Mouse (Mus musculus) embryonic facial prominence, embryonic 13.5 days (tissue): Measurements from ENCODE around the gene Amotl1. TPM values are rescaled to one million over a fixed set of nuclear protein-coding genes. Genes with fewer than 3 reads are reported as not detected.

ENCODE experiments used
- ATAC-seq: fragments of 200-750 bp; cut with Nextera tagmentation; 2 replicates; pipeline ENCODE4 v1.8.0; 2017; ENCODE audit warnings: low read depth; ENCODE audit not compliant: insufficient number of reproducible peaks, insufficient read depth, low FRiP score, low TSS enrichment
- H3K27ac ChIP-seq: fragments of 300-500 bp; sonication (generic); 2 replicates; pipeline ENCODE4 v1.5.1; 2015; ENCODE audit warnings: moderate library complexity, mild to moderate bottlenecking, inconsistent platforms
- H3K27me3 ChIP-seq: fragments of 300-500 bp; sonication (generic); 2 replicates; pipeline ENCODE4 v1.6.1; 2015; ENCODE audit warnings: mild to moderate bottlenecking, inconsistent platforms
- H3K36me3 ChIP-seq: fragments of 300-500 bp; sonication (generic); 2 replicates; pipeline ENCODE4 v1.6.1; 2015; ENCODE audit warnings: mild to moderate bottlenecking, inconsistent platforms
- H3K4me1 ChIP-seq: fragments of 300-500 bp; sonication (generic); 2 replicates; pipeline ENCODE4 v1.6.1; 2015; ENCODE audit warnings: inconsistent platforms
- H3K4me2 ChIP-seq: fragments of 300-500 bp; sonication (generic); 2 replicates; pipeline ENCODE4 v1.6.1; 2015; ENCODE audit warnings: moderate library complexity, mild to moderate bottlenecking, inconsistent platforms
- H3K4me3 ChIP-seq: fragments of 300-500 bp; sonication (generic); 2 replicates; pipeline ENCODE4 v1.5.1; 2015; ENCODE audit warnings: mild to moderate bottlenecking, inconsistent platforms
- H3K9ac ChIP-seq: fragments of 300-500 bp; sonication (generic); 2 replicates; pipeline ENCODE4 v1.6.1; 2015; ENCODE audit warnings: mild to moderate bottlenecking, inconsistent platforms
- H3K9me3 ChIP-seq: fragments of 300-500 bp; sonication (generic); 2 replicates; pipeline ENCODE4 v1.6.1; 2016; ENCODE audit warnings: inconsistent platforms
- whole genome bisulfite sequencing: fragments of 180-500 bp; shearing (Covaris S2); methylation state at CpG from one replicate; pipeline ENCODE4 v1.1.7; 2015; ENCODE audit warnings: mixed read lengths; 5-methylcytosine and 5-hydroxymethylcytosine counted together
- polyA plus RNA-seq: library from polyadenylated mRNA; unstranded; fragments of >200 nt; fragmentation: Nextera tagmentation; extraction: Ambion mirVana; gene quantifications from 2 replicates; pipeline ENCODE4 v1.2.1, GENCODE M21; 2015

The Amotl1 gene
- polyA plus RNA-seq, 1 experiment from 2014 or later = 35.4 TPM

- Histone ChIP-seq H3K4me3 (no peak overlapping the region), H3K36me3 (peaks cover 77% of the 10 kb centered on the region), H3K27me3 (no peaks in the 10 kb centered on the region), H3K9ac (no peak overlapping the region), H3K27ac (no peak overlapping the region; the same call in 1 of the 2 replicates), H3K9me3 (no peaks in the 10 kb centered on the region), H3K4me1 (no peaks in the 10 kb centered on the region), H3K4me2 (no peak overlapping the region)
- no peak for ATAC-seq
- WGBS = 83% methylated on average over 4 of the region's 4 CpGs
Measured at GRCm38 (mm10) chr9:14569175-14569975, 75.5 kb downstream of the Amotl1 start.

GRCm38 (mm10) chr9:14568487-14568886 is 76.4 kb downstream of the Amotl1 start:
- Histone ChIP-seq H3K9me3 (no peaks in the 10 kb centered on the region), H3K4me3 (no peak overlapping the region), H3K9ac (no peak overlapping the region), H3K36me3 (peaks cover 79% of the 10 kb centered on the region), H3K27ac (no peak overlapping the region), H3K4me2 (no peak overlapping the region), H3K27me3 (no peaks in the 10 kb centered on the region), H3K4me1 (no peaks in the 10 kb centered on the region)
- no peak for ATAC-seq
- 64% methylated on average over 2 of the region's 2 CpGs for WGBS

DNA sequence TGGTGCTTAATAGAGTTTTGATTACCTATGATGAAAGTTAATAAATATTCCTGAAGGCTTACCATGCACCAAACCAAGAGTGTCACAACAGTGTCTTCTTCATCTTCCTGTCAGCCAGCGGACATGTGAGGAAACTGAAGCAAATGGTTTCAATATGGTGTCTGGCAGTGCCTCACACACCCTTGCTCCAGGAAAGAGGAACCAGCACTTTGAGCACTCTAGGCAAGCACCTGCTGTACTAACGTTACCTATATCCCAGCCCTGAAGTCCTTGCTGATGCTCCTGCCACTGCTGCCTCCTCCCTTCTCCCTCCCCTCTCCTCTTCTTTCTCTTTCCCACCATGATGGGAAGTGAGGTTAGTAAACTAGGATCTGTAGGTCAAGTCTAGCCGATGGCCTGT is 80.4 kb downstream of the Amotl1 start:
- no peaks in the 10 kb centered on the region for H3K4me1 ChIP-seq
- peaks cover 83% of the 10 kb centered on the region for H3K36me3 ChIP-seq

DNA sequence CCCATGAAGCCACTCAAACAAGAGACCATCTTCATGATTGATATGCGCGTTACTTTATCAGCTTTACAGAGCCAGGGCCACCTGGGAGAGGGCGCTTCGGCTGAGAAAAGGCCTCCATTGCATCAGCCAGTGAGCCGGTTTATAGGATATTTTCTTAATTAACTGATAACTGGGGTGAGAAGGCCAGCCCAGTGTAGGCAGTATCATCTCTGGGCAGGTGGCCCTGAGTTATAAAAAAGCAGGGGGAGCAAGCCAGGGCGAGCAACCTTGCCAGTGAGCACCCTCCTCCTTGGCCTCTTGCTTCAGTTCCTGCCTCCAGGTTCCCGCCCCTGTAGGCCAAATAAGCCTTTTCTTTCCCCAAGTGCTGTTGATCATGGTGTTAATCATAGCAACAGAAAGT is 81.5 kb downstream of the Amotl1 start:
- peaks cover 80% of the 10 kb centered on the region for H3K36me3 ChIP-seq
- no peaks in the 10 kb centered on the region for H3K27me3 ChIP-seq
- WGBS = 89% methylated on average over 7 of the region's 7 CpGs
- no peak overlapping the region for H3K9ac ChIP-seq
- ATAC-seq = no peak
- no peak overlapping the region for H3K27ac ChIP-seq
- no peak overlapping the region for H3K4me2 ChIP-seq
- no peak overlapping the region for H3K4me3 ChIP-seq
- no peaks in the 10 kb centered on the region for H3K4me1 ChIP-seq
- H3K9me3 ChIP-seq = no peaks in the 10 kb centered on the region

More for the DNA sequence above, 80.4 kb downstream of the Amotl1 start:
- Histone ChIP-seq H3K9ac (no peak overlapping the region), H3K27ac (no peak overlapping the region), H3K4me3 (no peak overlapping the region), H3K27me3 (no peaks in the 10 kb centered on the region), H3K4me2 (no peak overlapping the region), H3K9me3 (no peaks in the 10 kb centered on the region)
- no peak for ATAC-seq
- 82% methylated on average over 3 of the region's 3 CpGs for WGBS

GRCm38 (mm10) chr9:14560545-14560944 is 84.3 kb downstream of the Amotl1 start:
- no peak for ATAC-seq
- no peak overlapping the region for H3K27ac ChIP-seq
- peaks cover 94% of the 10 kb centered on the region for H3K36me3 ChIP-seq

GRCm38 (mm10) chr9:14559996-14560395 is 84.9 kb downstream of the Amotl1 start:
- H3K9ac ChIP-seq = no peak overlapping the region
- no peak overlapping the region for H3K27ac ChIP-seq
- no peak overlapping the region for H3K4me3 ChIP-seq
- 83% methylated on average over 9 of the region's 9 CpGs for WGBS
- no peaks in the 10 kb centered on the region for H3K4me1 ChIP-seq
- ATAC-seq = 0 out of 2 replicates have a peak, but pooled peaks have one; percentile 24
- no peaks in the 10 kb centered on the region for H3K27me3 ChIP-seq
- H3K36me3 ChIP-seq = peaks cover 95% of the 10 kb centered on the region
- no peaks in the 10 kb centered on the region for H3K9me3 ChIP-seq
- H3K4me2 ChIP-seq = no peak overlapping the region

More at GRCm38 (mm10) chr9:14560545-14560944, 84.3 kb downstream of the Amotl1 start:
- 86% methylated on average over 4 of the region's 4 CpGs for WGBS
- no peak overlapping the region for H3K4me3 ChIP-seq
- H3K4me1 ChIP-seq = no peaks in the 10 kb centered on the region
- H3K9ac ChIP-seq = no peak overlapping the region
- H3K9me3 ChIP-seq = no peaks in the 10 kb centered on the region
- H3K27me3 ChIP-seq = no peaks in the 10 kb centered on the region
- H3K4me2 ChIP-seq = no peak overlapping the region

DNA sequence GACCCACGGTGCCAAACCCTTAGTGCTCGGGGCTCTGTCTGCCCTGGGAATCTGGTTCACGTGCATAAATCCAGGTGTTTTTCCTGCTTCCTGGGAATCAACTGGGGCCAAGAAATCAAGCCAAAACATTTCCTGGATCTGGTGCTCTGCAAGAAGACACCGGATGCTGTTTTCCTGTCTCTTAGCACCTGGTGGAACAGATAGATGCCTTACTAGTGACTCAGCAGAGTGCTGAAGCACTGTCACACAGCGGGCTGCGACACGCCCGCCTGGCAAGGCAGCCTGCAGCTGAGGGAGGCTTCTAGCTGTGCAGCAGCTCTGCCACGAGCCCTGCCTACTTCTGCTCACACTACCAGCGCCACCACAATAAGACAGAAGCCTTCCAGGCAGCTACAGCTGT is 85.4 kb downstream of the Amotl1 start:
- H3K27me3 ChIP-seq = no peaks in the 10 kb centered on the region
- peaks cover 95% of the 10 kb centered on the region for H3K36me3 ChIP-seq
- H3K9me3 ChIP-seq = no peaks in the 10 kb centered on the region
- no peaks in the 10 kb centered on the region for H3K4me1 ChIP-seq
- no peak overlapping the region for H3K4me2 ChIP-seq
- H3K4me3 ChIP-seq = no peak overlapping the region
- WGBS = 73% methylated on average over 10 of the region's 10 CpGs
- peak; percentile 29; the same call in 1 of the 2 replicates for ATAC-seq
- no peak overlapping the region for H3K9ac ChIP-seq
- H3K27ac ChIP-seq = 0 out of 2 replicates have a peak overlapping the region, but pooled peaks have one; percentile 7

GRCm38 (mm10) chr9:14558332-14558731 is 86.5 kb downstream of the Amotl1 start:
- 92% methylated on average over 10 of the region's 10 CpGs for WGBS
- Histone ChIP-seq H3K27me3 (no peaks in the 10 kb centered on the region), H3K9ac (no peak overlapping the region), H3K36me3 (peaks cover 95% of the 10 kb centered on the region), H3K4me2 (no peak overlapping the region), H3K27ac (no peak overlapping the region), H3K4me3 (no peak overlapping the region), H3K4me1 (no peaks in the 10 kb centered on the region), H3K9me3 (no peaks in the 10 kb centered on the region)
- no peak for ATAC-seq

GRCm38 (mm10) chr9:14548366-14548761 is 96.5 kb downstream of the Amotl1 start:
- Histone ChIP-seq H3K9ac (0 out of 2 replicates have a peak overlapping the region, but pooled peaks have one; percentile 21), H3K9me3 (no peaks in the 10 kb centered on the region), H3K27ac (no peak overlapping the region), H3K36me3 (peaks cover 97% of the 10 kb centered on the region), H3K4me1 (0 out of 2 replicates have a peak, but pooled peaks cover 7% of the 10 kb centered on the region), H3K4me2 (no peak overlapping the region), H3K4me3 (no peak overlapping the region), H3K27me3 (no peaks in the 10 kb centered on the region)
- 59% methylated on average over 11 of the region's 11 CpGs for WGBS
- no peak for ATAC-seq

- 0 out of 2 replicates have a peak overlapping the region, but pooled peaks have one; percentile 21 for H3K9ac ChIP-seq
- H3K36me3 ChIP-seq = peaks cover 96% of the 10 kb centered on the region
- H3K27me3 ChIP-seq = no peaks in the 10 kb centered on the region
- H3K4me3 ChIP-seq = no peak overlapping the region
- H3K27ac ChIP-seq = peak overlapping the region; percentile 16; the same call in 1 of the 2 replicates
- no peak for ATAC-seq
- 56% methylated on average over 12 of the region's 12 CpGs for WGBS
- no peak overlapping the region for H3K4me2 ChIP-seq
- 0 out of 2 replicates have a peak, but pooled peaks cover 7% of the 10 kb centered on the region for H3K4me1 ChIP-seq
- no peaks in the 10 kb centered on the region for H3K9me3 ChIP-seq
Measured at GRCm38 (mm10) chr9:14547584-14548365, 97.1 kb downstream of the Amotl1 start.

- no peak for ATAC-seq
- Histone ChIP-seq H3K4me1 (0 out of 2 replicates have a peak, but pooled peaks cover 7% of the 10 kb centered on the region), H3K36me3 (peaks cover 97% of the 10 kb centered on the region), H3K4me2 (no peak overlapping the region), H3K9me3 (no peaks in the 10 kb centered on the region), H3K27me3 (no peaks in the 10 kb centered on the region), H3K9ac (no peak overlapping the region), H3K4me3 (no peak overlapping the region), H3K27ac (no peak overlapping the region)
- 75% methylated on average over 9 of the region's 9 CpGs for whole genome bisulfite sequencing
Measured at GRCm38 (mm10) chr9:14544034-14544757, 100.7 kb downstream of the Amotl1 start.
